Mouse (Mus musculus) olfactory bulb, adult 2 months (tissue): ENCODE data around the gene Polr2c.

Source experiments
- CTCF ChIP-seq: fragments of 200-500 bp; IDR thresholded peaks from 2 replicates; pipeline ENCODE4 v1.5.1; 2012; ENCODE audit warnings: low read depth, mild to moderate bottlenecking, low read length, moderate library complexity; ENCODE audit not compliant: insufficient read depth
- POLR2A ChIP-seq: fragments of 200-500 bp; IDR thresholded peaks from 2 replicates; pipeline ENCODE4 v1.6.1; 2012; ENCODE audit warnings: mild to moderate bottlenecking, low read depth, low read length, moderate library complexity; ENCODE audit not compliant: insufficient read depth

DNA sequence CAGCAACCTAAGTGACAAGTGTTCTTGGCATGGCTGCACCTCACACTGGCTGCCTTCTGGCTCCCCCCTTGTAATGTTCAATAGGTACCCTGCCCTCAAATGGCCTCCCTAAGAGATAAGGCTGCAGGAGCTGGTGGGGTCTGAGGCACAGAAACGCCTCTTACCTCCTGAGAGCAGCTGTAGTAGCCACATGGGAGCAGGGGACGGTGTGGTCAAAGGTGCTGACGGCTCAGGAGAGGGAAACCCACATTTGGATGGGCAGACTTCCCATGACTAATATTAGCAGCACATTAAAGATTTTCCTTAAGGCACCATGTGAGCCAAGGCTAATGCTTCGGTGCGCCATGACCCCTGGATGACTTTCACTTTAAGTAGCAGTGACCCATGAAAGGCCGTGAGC lies 43.4 kb downstream of the Polr2c start:
- TF ChIP-seq POLR2A (no peak), CTCF (no peak)
